Mouse (Mus musculus): ENCODE results near the gene Dop1a.
"Not testable (repeated sequence)": the region's sequence is repeated elsewhere in the genome, so short reads cannot be mapped to it uniquely, and the experiment has no call there.

Dop1a gene

GRCm38 (mm10) chr9:86575178-86575577 lies 108.2 kb downstream of the Dop1a start:
- DNase-seq (ENCODE audit: low read depth, low spot score) = no peak

- DNase-seq (ENCODE audit: low read depth, low spot score) = no peak
These were observed 112.7 kb downstream of the Dop1a start for GRCm38 (mm10) chr9:86579657-86580056.

DNA sequence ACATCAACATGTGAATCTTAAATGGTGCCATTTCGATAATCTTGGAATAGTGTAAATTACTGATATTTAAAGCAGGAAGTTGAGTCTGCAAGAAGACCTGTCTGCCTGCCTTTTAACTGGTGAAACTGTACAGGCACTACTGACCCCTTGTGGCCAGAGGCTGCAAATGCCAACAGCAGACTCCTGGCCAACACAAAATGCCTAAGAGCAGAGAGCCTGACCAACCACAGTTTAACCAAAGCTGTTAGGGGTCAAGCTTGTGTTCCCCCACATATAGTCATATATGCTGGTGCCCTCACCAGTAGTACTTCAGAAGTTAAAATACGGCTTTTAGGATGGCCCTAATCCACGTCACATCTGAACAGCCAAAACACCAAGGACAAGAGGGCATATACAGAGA lies 116.8 kb downstream of the Dop1a start:
- DNase-seq (ENCODE audit: low read depth, low spot score) = peak; percentile 43

DNA sequence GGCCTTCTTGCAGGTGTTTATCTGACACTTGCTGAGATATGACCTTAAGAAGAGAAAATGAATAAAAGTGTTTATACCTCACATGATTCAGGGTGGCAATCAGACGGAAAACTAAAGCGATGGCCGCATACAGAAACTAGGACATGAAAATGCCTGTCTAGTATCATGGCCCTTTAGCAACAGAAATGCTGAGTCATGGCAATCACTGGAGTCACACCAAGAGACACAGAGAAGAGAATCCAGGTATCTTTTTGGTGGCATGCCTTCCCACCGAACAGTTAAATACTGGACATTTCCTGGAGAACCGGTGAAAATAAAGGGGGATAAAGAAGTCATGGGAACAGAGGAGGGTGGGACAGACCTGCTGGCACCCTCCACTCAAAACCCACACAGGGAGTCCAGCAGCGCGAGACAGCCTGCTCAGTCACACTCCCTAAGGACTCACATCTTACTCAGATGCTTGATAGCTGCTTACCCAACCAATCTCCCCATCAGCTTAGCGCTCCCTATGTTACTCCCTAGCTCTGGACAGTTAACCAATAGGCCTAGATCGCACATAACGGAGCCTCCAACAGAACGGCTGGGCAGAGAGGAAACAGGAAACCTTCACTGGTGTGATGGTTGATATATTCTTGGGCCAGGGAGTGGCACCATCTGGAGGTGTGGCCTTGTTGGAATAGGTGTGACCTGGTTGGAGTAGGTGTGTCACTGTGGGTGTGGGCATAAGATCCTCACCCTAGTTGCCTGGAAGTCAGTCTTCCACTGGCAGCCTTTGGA lies 120.3 kb downstream of the Dop1a start:
- no peak for DNase-seq (ENCODE audit: low read depth, low spot score)

DNA sequence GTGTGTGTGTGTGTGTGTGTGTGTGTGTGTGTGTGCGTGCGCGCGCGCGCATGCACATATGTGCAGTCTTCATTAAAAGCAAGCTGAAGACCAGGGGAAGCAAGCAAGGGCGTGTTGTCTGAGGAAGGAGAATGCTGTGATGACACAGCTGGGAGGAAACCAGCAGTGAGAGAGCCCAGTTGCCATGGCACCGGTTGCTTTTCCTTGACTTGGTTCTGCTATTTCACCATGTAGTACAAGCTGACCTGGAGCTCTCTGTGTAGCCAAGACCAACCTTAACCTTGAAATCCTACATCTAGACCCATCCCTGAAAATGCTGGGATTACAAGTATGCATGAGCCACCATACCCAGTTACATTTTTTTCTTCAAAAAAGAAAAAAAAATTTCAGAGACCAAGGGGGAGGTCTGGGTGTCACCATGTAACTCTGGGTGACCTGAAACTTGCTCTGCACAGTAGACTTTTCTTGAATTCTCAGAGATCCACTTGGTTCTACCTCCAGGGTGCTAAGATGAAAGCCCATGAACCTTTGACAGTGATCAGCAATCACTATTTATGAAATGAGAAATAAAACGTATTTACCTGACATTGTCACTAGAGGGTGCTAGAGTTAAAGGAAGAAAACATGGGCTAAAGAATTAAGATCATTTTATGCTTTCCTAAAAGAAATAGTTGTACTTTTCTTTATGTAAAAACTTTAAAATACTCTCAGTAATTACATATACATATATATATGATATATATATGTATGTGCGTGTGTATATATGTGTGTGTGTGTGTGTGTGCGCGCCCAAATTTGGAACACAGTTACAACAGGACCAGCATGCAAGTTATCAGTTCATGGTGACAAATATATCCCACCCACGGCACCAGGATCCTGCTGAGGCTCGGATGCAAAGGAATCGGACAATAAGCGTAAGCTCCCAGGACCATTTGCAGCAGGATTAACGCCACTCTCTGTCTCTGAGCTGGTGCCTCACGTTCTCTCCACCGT lies 126.0 kb downstream of the Dop1a start:
- no peak for DNase-seq (ENCODE audit: low read depth, low spot score)

DNA sequence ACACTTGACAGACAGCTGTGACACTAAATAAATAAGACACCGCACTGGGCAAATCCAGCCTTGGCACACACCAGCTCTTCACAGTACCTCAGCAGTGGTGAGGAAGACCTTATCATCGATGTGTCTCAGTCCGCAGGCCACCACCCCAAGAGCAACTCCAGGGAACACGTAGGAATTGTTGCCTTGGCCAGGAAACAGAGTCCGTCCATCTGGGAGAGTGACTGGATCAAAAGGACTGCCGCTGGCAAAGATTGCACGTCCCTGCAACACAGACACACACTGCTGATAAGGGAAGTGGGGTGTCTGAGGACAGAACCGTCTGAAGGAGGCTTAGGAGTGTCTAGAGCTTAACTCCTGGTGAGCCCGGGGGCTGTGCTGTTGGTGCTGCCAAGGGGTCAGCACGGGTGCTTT lies 127.4 kb downstream of the Dop1a start:
- DNase-seq (ENCODE audit: low read depth, low spot score) = not testable (repeated sequence)

DNA sequence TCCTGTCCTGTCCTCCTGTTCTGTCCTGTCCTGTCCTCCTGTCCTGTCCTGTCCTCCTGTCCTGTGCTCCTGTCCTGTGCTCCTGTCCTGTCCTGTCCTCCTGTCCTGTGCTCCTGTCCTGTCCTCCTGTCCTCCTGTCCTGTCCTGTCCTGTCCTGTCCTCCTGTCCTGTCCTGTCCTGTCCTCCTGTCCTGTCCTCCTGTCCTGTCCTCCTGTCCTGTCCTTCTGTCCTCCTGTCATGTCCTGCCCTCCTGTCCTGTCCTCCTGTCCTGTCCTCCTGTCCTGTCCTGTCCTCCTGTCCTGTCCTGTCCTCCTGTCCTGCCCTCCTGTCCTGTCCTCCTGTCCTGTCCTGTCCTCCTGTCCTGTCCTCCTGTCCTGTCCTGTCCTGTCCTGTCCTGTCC lies 130.0 kb downstream of the Dop1a start:
- not testable (repeated sequence) for DNase-seq (ENCODE audit: low read depth, low spot score)

DNA sequence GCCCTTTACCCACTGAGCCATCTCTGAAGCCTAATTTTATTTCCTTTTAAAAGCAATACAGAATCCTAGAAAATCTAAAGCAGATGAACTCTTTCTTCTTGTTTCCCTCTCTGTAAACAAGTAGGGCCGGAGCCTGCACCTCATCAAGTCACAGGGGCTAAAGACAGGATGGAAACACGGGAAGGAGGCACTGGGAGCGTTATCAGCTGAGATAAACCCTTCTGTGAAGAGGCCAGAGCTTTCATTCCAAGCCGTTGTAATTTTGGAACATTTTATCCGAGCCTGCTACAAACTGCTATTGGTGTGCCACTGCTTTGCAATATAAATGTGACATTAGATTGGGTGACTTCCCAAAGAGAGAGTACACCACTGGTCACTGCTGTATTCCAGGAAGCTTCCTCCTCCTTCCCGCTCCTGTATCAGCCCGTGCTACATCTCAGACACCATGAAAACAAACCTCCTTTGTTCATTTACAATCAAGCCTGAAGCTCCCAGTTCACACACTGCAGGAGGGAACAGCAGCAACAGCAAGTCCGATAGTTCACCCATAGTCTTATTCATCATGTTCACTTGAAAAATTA lies 132.9 kb downstream of the Dop1a start:
- no peak for DNase-seq (ENCODE audit: low read depth, low spot score)

Data from skeletal muscle tissue, adult 2 months (tissue).